Mouse (Mus musculus): ENCODE data around the gene Dpp6. TPM values are rescaled to one million over a fixed set of nuclear protein-coding genes. Genes with fewer than 3 reads are reported as not detected.

Gene Dpp6
- total and polyA plus RNA-seq, 3 experiments = not detected

GRCm38 (mm10) chr5:27336698-27337097, 519.7 kb downstream of the Dpp6 start:
- Histone ChIP-seq H3K4me1 (ENCODE audit: control insufficient read depth in 1 of 2, insufficient read depth in 2 of 2, low read length in 2 of 2) (no peaks in the 10 kb centered on the region), H3K27me3 (ENCODE audit: control insufficient read depth in 1 of 2, insufficient read depth in 2 of 2, low read length in 2 of 2) (no peaks in the 10 kb centered on the region), H3K27ac (ENCODE audit: control insufficient read depth, low read depth, low read length) (no peak overlapping the region), H3K79me2 (ENCODE audit: control insufficient read depth, insufficient read depth, low read length, poor library complexity) (no peaks in the 10 kb centered on the region), H3K9ac (ENCODE audit: control insufficient read depth, low read depth, low read length, poor library complexity, severe bottlenecking) (no peak overlapping the region), H3K4me3 (ENCODE audit: control insufficient read depth in 1 of 2, insufficient read depth in 1 of 2, low read depth in 2 of 2, low read length in 2 of 2) (no peak overlapping the region), H3K36me3 (ENCODE audit: control insufficient read depth in 1 of 2, insufficient read depth in 2 of 2, low read length in 2 of 2) (no peaks in the 10 kb centered on the region), H3K9me3 (replicated peaks; ENCODE audit: insufficient read depth, low read length) (no peaks in the 10 kb centered on the region)
- DNase-seq (ENCODE audit: low read depth, low spot score) = no peak
- TF ChIP-seq MYB (IDR thresholded peaks at IDR 0.05; ENCODE audit: low read depth, low read length) (no peak), MAZ (IDR thresholded peaks at IDR 0.05; ENCODE audit: low read depth, low read length) (no peak), TBP (IDR thresholded peaks at IDR 0.05; ENCODE audit: low read depth, low read length) (no peak), RAD21 (IDR thresholded peaks at IDR 0.05; ENCODE audit: low read depth, low read length) (no peak), KAT2A (conservative IDR thresholded peaks at IDR 0.05; ENCODE audit: low read depth, low read length) (no peak), CTCF (IDR thresholded peaks at IDR 0.05 in 2 of 3, conservative IDR thresholded peaks at IDR 0.05 in 1 of 3; ENCODE audit: control insufficient read depth in 1 of 3, insufficient read depth in 1 of 3, low read depth in 2 of 3, low read length in 3 of 3, poor library complexity in 1 of 3, severe bottlenecking in 1 of 3) (no peak), MYC (IDR thresholded peaks at IDR 0.05; ENCODE audit: low read depth, low read length) (no peak), BHLHE40 (IDR thresholded peaks at IDR 0.05; ENCODE audit: borderline replicate concordance, low read depth, low read length) (no peak), NELFE (IDR thresholded peaks at IDR 0.05; ENCODE audit: low read depth, low read length) (no peak), GATA1 (IDR thresholded peaks at IDR 0.05; ENCODE audit: low read depth, low read length) (no peak), CHD2 (IDR thresholded peaks at IDR 0.05; ENCODE audit: low read length) (no peak), TCF12 (IDR thresholded peaks at IDR 0.05; ENCODE audit: low read depth, low read length) (no peak), ELF1 (IDR thresholded peaks at IDR 0.05; ENCODE audit: low read depth, low read length) (no peak), POLR2AphosphoS5 (IDR thresholded peaks at IDR 0.05; ENCODE audit: borderline replicate concordance, low read depth, low read length) (no peak), ZKSCAN1 (IDR thresholded peaks at IDR 0.05; ENCODE audit: low read depth, low read length) (no peak), MEF2A (IDR thresholded peaks at IDR 0.05; ENCODE audit: extremely low read depth, insufficient replicate concordance, low read depth, low read length, poor library complexity, severe bottlenecking) (no peak), ZC3H11A (IDR thresholded peaks at IDR 0.05; ENCODE audit: low read depth, low read length) (no peak), ZNF384 (IDR thresholded peaks at IDR 0.05; ENCODE audit: low read depth, low read length) (no peak), MAFK (IDR thresholded peaks at IDR 0.05; ENCODE audit: borderline replicate concordance, low read depth, low read length) (no peak), USF2 (IDR thresholded peaks at IDR 0.05; ENCODE audit: borderline replicate concordance in 1 of 2, insufficient read depth in 1 of 2, low read depth in 1 of 2, low read length in 2 of 2) (no peak)

All from MEL (cell line).